Mouse (Mus musculus): Measurements from ENCODE around the gene Kdm4c. TPM values are rescaled to one million over a fixed set of nuclear protein-coding genes. Genes with fewer than 3 reads are reported as not detected.

Gene Kdm4c
- total and polyA plus RNA-seq, 3 experiments: 2.6 to 36.4 (median 36.2) TPM

GRCm38 (mm10) chr4:74233534-74233933 is 8.8 kb upstream of the Kdm4c start:
- Histone ChIP-seq H3K9me3 (replicated peaks) (no peaks in the 10 kb centered on the region), H3K27me3 (ENCODE audit: insufficient read depth, low read length) (no peaks in the 10 kb centered on the region), H3K36me3 (replicated peaks) (no peaks in the 10 kb centered on the region), H3K4me1 (ENCODE audit: insufficient read depth, low read depth, low read length) (peaks cover 3% of the 10 kb centered on the region; the same call in 1 of the 2 replicates), H3K4me3 (ENCODE audit: low read depth, low read length) (no peak overlapping the region)
- no peak for DNase-seq (ENCODE audit: low spot score)
- TF ChIP-seq CTCF (IDR thresholded peaks at IDR 0.05; ENCODE audit: low read depth, low read length): no peak
- TF ChIP-seq TAL1 (conservative IDR thresholded peaks at IDR 0.05; ENCODE audit: low read depth, low read length): no peak
- no peak for TF ChIP-seq POLR2AphosphoS5 (IDR thresholded peaks at IDR 0.05; ENCODE audit: insufficient replicate concordance, low read depth, low read length)
- TF ChIP-seq GATA1 (IDR thresholded peaks at IDR 0.05; ENCODE audit: borderline replicate concordance, low read length): no peak
- no peak for TF ChIP-seq GATA2 (IDR thresholded peaks at IDR 0.05; ENCODE audit: borderline replicate concordance, low read depth, low read length)
- ATAC-seq (ENCODE audit: extremely low read depth, insufficient number of reproducible peaks, low FRiP score, poor library complexity, severe bottlenecking): no peak

GRCm38 (mm10) chr4:74251348-74252244 is 9.3 kb downstream of the Kdm4c start:
- H3K4me3 ChIP-seq (ENCODE audit: low read depth, low read length): peak overlapping the region; percentile 93
- peaks cover 14% of the 10 kb centered on the region; the same call in 1 of the 2 replicates for H3K4me1 ChIP-seq (ENCODE audit: insufficient read depth, low read depth, low read length)
- H3K9me3 ChIP-seq (replicated peaks): no peaks in the 10 kb centered on the region
- DNase-seq (ENCODE audit: low spot score) (peak; percentile 89), ATAC-seq (ENCODE audit: extremely low read depth, insufficient number of reproducible peaks, low FRiP score, poor library complexity, severe bottlenecking) (peak; percentile 71)
- TF ChIP-seq POLR2AphosphoS5 (IDR thresholded peaks at IDR 0.05; ENCODE audit: insufficient replicate concordance, low read depth, low read length) (no peak), GATA2 (IDR thresholded peaks at IDR 0.05; ENCODE audit: borderline replicate concordance, low read depth, low read length) (no peak), GATA1 (IDR thresholded peaks at IDR 0.05; ENCODE audit: borderline replicate concordance, low read length) (no peak), TAL1 (conservative IDR thresholded peaks at IDR 0.05; ENCODE audit: low read depth, low read length) (no peak), CTCF (IDR thresholded peaks at IDR 0.05; ENCODE audit: low read depth, low read length) (no peak)
- no peaks in the 10 kb centered on the region for H3K36me3 ChIP-seq (replicated peaks)
- no peaks in the 10 kb centered on the region for H3K27me3 ChIP-seq (ENCODE audit: insufficient read depth, low read length)

- H3K9me3 ChIP-seq (replicated peaks): no peaks in the 10 kb centered on the region
- TF ChIP-seq CTCF (IDR thresholded peaks at IDR 0.05; ENCODE audit: low read depth, low read length) (no peak), TAL1 (conservative IDR thresholded peaks at IDR 0.05; ENCODE audit: low read depth, low read length) (no peak), POLR2AphosphoS5 (IDR thresholded peaks at IDR 0.05; ENCODE audit: insufficient replicate concordance, low read depth, low read length) (no peak)
- H3K36me3 ChIP-seq (replicated peaks): no peaks in the 10 kb centered on the region
- DNase-seq (ENCODE audit: low spot score): peak; percentile 16
- H3K4me1 ChIP-seq (ENCODE audit: insufficient read depth, low read depth, low read length): peaks cover 14% of the 10 kb centered on the region; the same call in 1 of the 2 replicates
- ATAC-seq (ENCODE audit: extremely low read depth, insufficient number of reproducible peaks, low FRiP score, poor library complexity, severe bottlenecking): peak; percentile 37
- no peaks in the 10 kb centered on the region for H3K27me3 ChIP-seq (ENCODE audit: insufficient read depth, low read length)
- H3K4me3 ChIP-seq (ENCODE audit: low read depth, low read length): peak overlapping the region; percentile 93
Observed at GRCm38 (mm10) chr4:74252245-74253105, 10.2 kb downstream of the Kdm4c start.

- no peaks in the 10 kb centered on the region for H3K27me3 ChIP-seq (ENCODE audit: insufficient read depth, low read length)
- no peak for ATAC-seq (ENCODE audit: extremely low read depth, insufficient number of reproducible peaks, low FRiP score, poor library complexity, severe bottlenecking)
- no peak overlapping the region for H3K4me3 ChIP-seq (ENCODE audit: low read depth, low read length)
- no peaks in the 10 kb centered on the region for H3K9me3 ChIP-seq (replicated peaks)
- peaks cover 18% of the 10 kb centered on the region for H3K36me3 ChIP-seq (replicated peaks)
- TF ChIP-seq GATA1 (IDR thresholded peaks at IDR 0.05; ENCODE audit: borderline replicate concordance, low read length) (no peak), GATA2 (IDR thresholded peaks at IDR 0.05; ENCODE audit: borderline replicate concordance, low read depth, low read length) (no peak), TAL1 (conservative IDR thresholded peaks at IDR 0.05; ENCODE audit: low read depth, low read length) (no peak), CTCF (IDR thresholded peaks at IDR 0.05; ENCODE audit: low read depth, low read length) (no peak), POLR2AphosphoS5 (IDR thresholded peaks at IDR 0.05; ENCODE audit: insufficient replicate concordance, low read depth, low read length) (no peak)
- H3K4me1 ChIP-seq (ENCODE audit: insufficient read depth, low read depth, low read length): peaks cover 14% of the 10 kb centered on the region; the same call in 1 of the 2 replicates
- DNase-seq (ENCODE audit: low spot score): no peak
Observed at GRCm38 (mm10) chr4:74257882-74258281, 15.6 kb downstream of the Kdm4c start.

- H3K36me3 ChIP-seq (replicated peaks): peaks cover 18% of the 10 kb centered on the region
- H3K9me3 ChIP-seq (replicated peaks): no peaks in the 10 kb centered on the region
- ATAC-seq (ENCODE audit: extremely low read depth, insufficient number of reproducible peaks, low FRiP score, poor library complexity, severe bottlenecking): no peak
- no peaks in the 10 kb centered on the region for H3K27me3 ChIP-seq (ENCODE audit: insufficient read depth, low read length)
- no peak overlapping the region for H3K4me3 ChIP-seq (ENCODE audit: low read depth, low read length)
- peaks cover 10% of the 10 kb centered on the region; the same call in 1 of the 2 replicates for H3K4me1 ChIP-seq (ENCODE audit: insufficient read depth, low read depth, low read length)
- TF ChIP-seq POLR2AphosphoS5 (IDR thresholded peaks at IDR 0.05; ENCODE audit: insufficient replicate concordance, low read depth, low read length) (no peak), GATA1 (IDR thresholded peaks at IDR 0.05; ENCODE audit: borderline replicate concordance, low read length) (no peak), GATA2 (IDR thresholded peaks at IDR 0.05; ENCODE audit: borderline replicate concordance, low read depth, low read length) (no peak), CTCF (IDR thresholded peaks at IDR 0.05; ENCODE audit: low read depth, low read length) (no peak), TAL1 (conservative IDR thresholded peaks at IDR 0.05; ENCODE audit: low read depth, low read length) (no peak)
- DNase-seq (ENCODE audit: low spot score): no peak
Observed at GRCm38 (mm10) chr4:74258538-74258937, 16.2 kb downstream of the Kdm4c start.

GRCm38 (mm10) chr4:74259331-74259730 is 17.0 kb downstream of the Kdm4c start:
- TF ChIP-seq TAL1 (conservative IDR thresholded peaks at IDR 0.05; ENCODE audit: low read depth, low read length): no peak
- Histone ChIP-seq H3K4me3 (ENCODE audit: low read depth, low read length) (no peak overlapping the region), H3K27me3 (ENCODE audit: insufficient read depth, low read length) (no peaks in the 10 kb centered on the region), H3K9me3 (replicated peaks) (no peaks in the 10 kb centered on the region), H3K36me3 (replicated peaks) (peaks cover 23% of the 10 kb centered on the region), H3K4me1 (ENCODE audit: insufficient read depth, low read depth, low read length) (peaks cover 7% of the 10 kb centered on the region; the same call in 1 of the 2 replicates)
- DNase-seq (ENCODE audit: low spot score) (no peak), ATAC-seq (ENCODE audit: extremely low read depth, insufficient number of reproducible peaks, low FRiP score, poor library complexity, severe bottlenecking) (no peak)
